Mouse (Mus musculus): ENCODE measurements around the gene Upp1.

The Upp1 gene

GRCm38 (mm10) chr11:9118050-9118420 lies at the start of gene Upp1:
Gene Upp1 (plus strand): TSS chr11:9118103.
- in situ Hi-C loops (cut with MboI, MseI): loop anchor here in 1 of 2 experiments (5.0 kb wide), 1 partner anchor 71 kb away; the partner anchor contains the start of genes Gm11992 and Sun3

GRCm38 (mm10) chr11:9076444-9076843 lies 41.5 kb upstream of the Upp1 start:
- in situ Hi-C loops (cut with MboI, MseI): no loop called here

- in situ Hi-C loops (cut with MboI, MseI): no loop called here
Observed at GRCm38 (mm10) chr11:9113189-9113588, 4.7 kb upstream of the Upp1 start.

- in situ Hi-C loops (cut with MboI, MseI): loop anchor here in 1 of 2 experiments (5.0 kb wide), 1 partner anchor 68 kb away; the partner anchor contains the start of genes Gm11992 and Sun3
Observed at GRCm38 (mm10) chr11:9115367-9116120, 2.4 kb upstream of the Upp1 start.

- in situ Hi-C loops (cut with MboI, MseI): loop anchor here in 1 of 2 experiments (5.0 kb wide), 1 partner anchor 69 kb away; the partner anchor contains the start of genes Gm11992 and Sun3
Observed at GRCm38 (mm10) chr11:9116121-9116520, 1.8 kb upstream of the Upp1 start.

- in situ Hi-C loops (cut with MboI, MseI): loop anchor here in 1 of 2 experiments (5.0 kb wide), 1 partner anchor 70 kb away; the partner anchor contains the start of genes Gm11992 and Sun3
Observed at GRCm38 (mm10) chr11:9116916-9117315, 987 bp upstream of the Upp1 start.

- in situ Hi-C loops (cut with MboI, MseI): loop anchor here in 1 of 2 experiments (5.0 kb wide), 1 partner anchor 70 kb away; the partner anchor contains the start of genes Gm11992 and Sun3
Observed at GRCm38 (mm10) chr11:9117358-9118049, 399 bp upstream of the Upp1 start.

- in situ Hi-C loops (cut with MboI, MseI): loop anchor here in 1 of 2 experiments (5.0 kb wide), 1 partner anchor 71 kb away; the partner anchor contains the start of genes Gm11992 and Sun3
Observed at GRCm38 (mm10) chr11:9118421-9119121, 668 bp downstream of the Upp1 start.

GRCm38 (mm10) chr11:9119231-9120020 lies 1.5 kb downstream of the Upp1 start:
- in situ Hi-C loops (cut with MboI, MseI): loop anchor here in 1 of 2 experiments (5.0 kb wide), 1 partner anchor 72 kb away; the partner anchor contains the start of genes Gm11992 and Sun3

- in situ Hi-C loops (cut with MboI, MseI): no loop called here
Observed at GRCm38 (mm10) chr11:9122315-9122714, 4.4 kb downstream of the Upp1 start.

- in situ Hi-C loops (cut with MboI, MseI): no loop called here
Observed at GRCm38 (mm10) chr11:9126373-9127107, 8.6 kb downstream of the Upp1 start.

GRCm38 (mm10) chr11:9128110-9128509 lies 10.2 kb downstream of the Upp1 start:
- in situ Hi-C loops (cut with MboI, MseI): no loop called here

GRCm38 (mm10) chr11:9129528-9129927 lies 11.6 kb downstream of the Upp1 start:
- in situ Hi-C loops (cut with MboI, MseI): no loop called here

GRCm38 (mm10) chr11:9131688-9132087 lies 13.8 kb downstream of the Upp1 start:
- in situ Hi-C loops (cut with MboI, MseI): loop anchor here in 1 of 2 experiments (10.0 kb wide), 1 partner anchor 267 kb away; no protein-coding TSS in a partner anchor

GRCm38 (mm10) chr11:9135589-9136246 lies 17.8 kb downstream of the Upp1 start:
- in situ Hi-C loops (cut with MboI, MseI): loop anchor here (5.0 to 10.0 kb wide), 3 partner anchors 148 to 603 kb away; no protein-coding TSS in a partner anchor

GRCm38 (mm10) chr11:9136471-9136870 lies 18.6 kb downstream of the Upp1 start:
- in situ Hi-C loops (cut with MboI, MseI): loop anchor here (5.0 to 10.0 kb wide), 3 partner anchors 149 to 604 kb away; no protein-coding TSS in a partner anchor

GRCm38 (mm10) chr11:9145113-9145512 lies 27.2 kb downstream of the Upp1 start:
- in situ Hi-C loops (cut with MboI, MseI): no loop called here

GRCm38 (mm10) chr11:9146115-9146514 lies 28.2 kb downstream of the Upp1 start:
- in situ Hi-C loops (cut with MboI, MseI): no loop called here

- in situ Hi-C loops (cut with MboI, MseI): no loop called here
Observed at GRCm38 (mm10) chr11:9146683-9147082, 28.8 kb downstream of the Upp1 start.

Measured in T-helper 17 cell (primary cell).